Mouse (Mus musculus): ENCODE measurements around the gene Cstad. TPM values are rescaled to one million over a fixed set of nuclear protein-coding genes. Genes with fewer than 3 reads are reported as not detected.
A peak's percentile ranks its signal among the peaks of the same experiment; 100 is the strongest.

Cstad gene
- total RNA-seq, 1 experiment, result 0.54 TPM

DNA sequence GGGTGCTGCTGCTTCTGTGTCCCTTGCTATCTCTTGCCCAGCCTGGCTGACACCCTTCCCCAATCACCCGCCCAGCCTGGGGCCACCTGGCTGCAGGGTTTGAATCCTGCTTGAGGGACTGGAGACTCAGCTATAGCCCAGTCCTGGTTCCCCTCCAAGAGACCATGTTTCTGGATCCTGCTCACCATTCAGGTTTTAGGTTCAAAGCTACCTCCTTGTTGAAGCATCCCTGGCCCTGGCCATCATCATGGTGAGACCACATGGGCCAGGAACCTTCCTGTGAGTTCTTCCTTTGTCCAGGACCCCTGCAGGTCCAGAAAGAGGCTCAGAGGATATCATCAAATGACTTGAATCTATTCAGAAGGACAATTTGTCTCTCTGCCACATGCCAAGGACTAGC is 57.0 kb downstream of the Cstad start:
- H3K4me3 ChIP-seq (ENCODE audit: insufficient read depth in 1 of 2, low read depth in 1 of 2, low read length in 2 of 2, poor library complexity in 1 of 2, severe bottlenecking in 1 of 2), result no peak overlapping the region
- peaks cover 0 to 20% of the 10 kb centered on the region in 2 experiments; a peak in 3 of 4 replicates for H3K4me1 ChIP-seq (ENCODE audit: control insufficient read depth in 2 of 2, insufficient read depth in 2 of 2, low read length in 2 of 2, poor library complexity in 1 of 2)
- no peak overlapping the region for H3K9ac ChIP-seq (ENCODE audit: insufficient read depth, low read depth, low read length, poor library complexity, severe bottlenecking)
- in situ Hi-C loops (cut with MboI; ENCODE audit: low sequenced_read_pairs in 2 of 2, unreplicated experiment in 2 of 2), result no loop called here
- no peak overlapping the region for H3K27ac ChIP-seq (ENCODE audit: insufficient read depth, low read depth, low read length, poor library complexity, severe bottlenecking)
- no peak for DNase-seq (ENCODE audit: low read depth, low spot score)
- no peaks in the 10 kb centered on the region for H3K36me3 ChIP-seq (ENCODE audit: control insufficient read depth, insufficient read depth, low read length, poor library complexity, severe bottlenecking)
- TF ChIP-seq CHD2 (IDR thresholded peaks at IDR 0.05; ENCODE audit: low read depth, low read length), result no peak
- no peak for TF ChIP-seq HCFC1 (IDR thresholded peaks at IDR 0.05; ENCODE audit: borderline replicate concordance, insufficient read depth, low read length)
- no peak for TF ChIP-seq ZNF384 (IDR thresholded peaks at IDR 0.05; ENCODE audit: low read depth, low read length)
- no peak for TF ChIP-seq ZC3H11A (IDR thresholded peaks at IDR 0.05; ENCODE audit: borderline replicate concordance, low read depth, low read length)
- no peak for TF ChIP-seq MAFK (IDR thresholded peaks at IDR 0.05; ENCODE audit: insufficient read depth, low read depth, low read length)
- H3K9me3 ChIP-seq (ENCODE audit: control insufficient read depth, insufficient read depth, low read depth, low read length), result no peaks in the 10 kb centered on the region

DNA sequence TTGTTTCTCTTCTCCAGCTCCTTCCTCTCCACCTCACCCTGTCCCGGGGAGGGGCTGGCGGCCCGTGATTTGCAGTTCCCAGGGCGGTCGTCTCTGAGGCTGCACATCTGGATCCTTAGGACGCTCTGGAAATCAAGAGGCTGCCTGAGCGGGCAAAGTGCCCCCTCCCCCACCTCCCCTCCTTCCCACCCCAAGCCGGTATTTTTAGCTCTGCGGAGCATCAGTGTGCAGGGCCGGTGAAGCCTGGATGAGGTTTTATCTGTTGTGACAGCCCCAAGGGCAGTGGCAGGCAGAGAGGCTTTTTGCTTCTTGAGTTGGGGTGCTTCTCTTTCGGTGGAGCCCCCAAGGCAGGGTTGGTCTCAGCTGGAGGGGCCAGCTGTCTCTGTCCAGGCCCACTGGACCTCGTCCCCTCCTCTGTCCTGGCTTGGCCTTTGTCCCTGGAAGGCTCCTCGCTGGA is 57.8 kb downstream of the Cstad start:
- Histone ChIP-seq H3K4me3 (ENCODE audit: insufficient read depth in 1 of 2, low read depth in 1 of 2, low read length in 2 of 2, poor library complexity in 1 of 2, severe bottlenecking in 1 of 2) (0 out of 4 replicates have a peak overlapping the region, but pooled peaks of 1 of the 2 experiments have one; percentile 5), H3K4me1 (ENCODE audit: control insufficient read depth in 2 of 2, insufficient read depth in 2 of 2, low read length in 2 of 2, poor library complexity in 1 of 2) (peaks cover 6 to 21% of the 10 kb centered on the region in 2 experiments), H3K27ac (ENCODE audit: insufficient read depth, low read depth, low read length, poor library complexity, severe bottlenecking) (no peak overlapping the region), H3K9ac (ENCODE audit: insufficient read depth, low read depth, low read length, poor library complexity, severe bottlenecking) (0 out of 2 replicates have a peak overlapping the region, but pooled peaks have one; percentile 11), H3K36me3 (ENCODE audit: control insufficient read depth, insufficient read depth, low read length, poor library complexity, severe bottlenecking) (no peaks in the 10 kb centered on the region), H3K9me3 (ENCODE audit: control insufficient read depth, insufficient read depth, low read depth, low read length) (no peaks in the 10 kb centered on the region)
- in situ Hi-C loops (cut with MboI; ENCODE audit: low sequenced_read_pairs in 2 of 2, unreplicated experiment in 2 of 2), result no loop called here
- no peak for DNase-seq (ENCODE audit: low read depth, low spot score)
- TF ChIP-seq CHD2 (IDR thresholded peaks at IDR 0.05; ENCODE audit: low read depth, low read length), result no peak
- no peak for TF ChIP-seq MAFK (IDR thresholded peaks at IDR 0.05; ENCODE audit: insufficient read depth, low read depth, low read length)
- TF ChIP-seq HCFC1 (IDR thresholded peaks at IDR 0.05; ENCODE audit: borderline replicate concordance, insufficient read depth, low read length), result no peak
- TF ChIP-seq ZNF384 (IDR thresholded peaks at IDR 0.05; ENCODE audit: low read depth, low read length), result no peak
- TF ChIP-seq ZC3H11A (IDR thresholded peaks at IDR 0.05; ENCODE audit: borderline replicate concordance, low read depth, low read length), result no peak

DNA sequence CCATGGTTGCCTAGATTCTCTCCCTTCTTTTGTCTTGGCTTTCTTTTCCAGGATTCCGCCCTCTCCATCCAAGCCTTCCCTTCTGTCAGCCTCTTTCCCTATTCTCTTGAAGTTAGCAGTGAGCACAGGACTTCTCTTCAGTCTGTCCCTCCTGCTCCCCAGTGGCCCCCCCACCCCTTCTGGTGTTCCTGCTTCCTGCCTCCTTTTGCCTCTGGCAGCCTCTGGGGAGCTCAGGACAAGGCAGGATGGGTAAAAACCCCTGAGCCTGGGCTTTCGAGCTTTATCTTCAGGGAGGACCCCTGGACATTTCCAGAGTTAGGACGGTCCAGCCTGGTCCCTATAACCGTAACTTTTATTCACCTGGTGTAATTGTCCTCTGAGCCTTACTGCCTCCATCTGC is 58.2 kb downstream of the Cstad start:
- Histone ChIP-seq H3K4me1 (ENCODE audit: control insufficient read depth in 2 of 2, insufficient read depth in 2 of 2, low read length in 2 of 2, poor library complexity in 1 of 2) (peaks cover 6 to 21% of the 10 kb centered on the region in 2 experiments), H3K27ac (ENCODE audit: insufficient read depth, low read depth, low read length, poor library complexity, severe bottlenecking) (no peak overlapping the region), H3K9ac (ENCODE audit: insufficient read depth, low read depth, low read length, poor library complexity, severe bottlenecking) (no peak overlapping the region), H3K9me3 (ENCODE audit: control insufficient read depth, insufficient read depth, low read depth, low read length) (no peaks in the 10 kb centered on the region), H3K36me3 (ENCODE audit: control insufficient read depth, insufficient read depth, low read length, poor library complexity, severe bottlenecking) (no peaks in the 10 kb centered on the region), H3K4me3 (ENCODE audit: insufficient read depth in 1 of 2, low read depth in 1 of 2, low read length in 2 of 2, poor library complexity in 1 of 2, severe bottlenecking in 1 of 2) (0 out of 4 replicates have a peak overlapping the region, but pooled peaks of 1 of the 2 experiments have one; percentile 5)
- in situ Hi-C loops (cut with MboI; ENCODE audit: low sequenced_read_pairs in 2 of 2, unreplicated experiment in 2 of 2), result no loop called here
- no peak for TF ChIP-seq ZC3H11A (IDR thresholded peaks at IDR 0.05; ENCODE audit: borderline replicate concordance, low read depth, low read length)
- no peak for TF ChIP-seq HCFC1 (IDR thresholded peaks at IDR 0.05; ENCODE audit: borderline replicate concordance, insufficient read depth, low read length)
- no peak for TF ChIP-seq ZNF384 (IDR thresholded peaks at IDR 0.05; ENCODE audit: low read depth, low read length)
- no peak for TF ChIP-seq CHD2 (IDR thresholded peaks at IDR 0.05; ENCODE audit: low read depth, low read length)
- DNase-seq (ENCODE audit: low read depth, low spot score), result no peak

DNA sequence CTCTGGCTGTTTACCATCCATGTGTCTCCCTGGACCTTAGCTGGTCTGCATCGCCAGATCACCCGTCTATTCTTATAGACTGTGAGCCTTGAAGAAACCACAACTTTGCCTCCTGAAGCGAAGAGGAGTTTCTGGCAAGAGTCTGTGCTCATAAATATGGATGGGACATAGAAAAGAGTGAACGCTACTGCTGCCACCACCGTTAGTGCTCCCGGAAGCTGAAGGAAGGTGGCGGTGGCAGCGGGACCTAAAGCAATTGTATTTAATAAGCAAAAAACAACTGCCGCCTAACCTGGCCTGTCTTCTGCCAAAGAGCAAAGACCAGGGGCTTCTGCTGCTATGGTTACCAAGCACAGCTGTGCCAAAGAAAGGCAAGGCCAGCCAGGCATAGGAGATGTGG is 59.3 kb downstream of the Cstad start:
- Histone ChIP-seq H3K9me3 (ENCODE audit: control insufficient read depth, insufficient read depth, low read depth, low read length) (no peaks in the 10 kb centered on the region), H3K4me3 (ENCODE audit: insufficient read depth in 1 of 2, low read depth in 1 of 2, low read length in 2 of 2, poor library complexity in 1 of 2, severe bottlenecking in 1 of 2) (no peak overlapping the region), H3K36me3 (ENCODE audit: control insufficient read depth, insufficient read depth, low read length, poor library complexity, severe bottlenecking) (no peaks in the 10 kb centered on the region), H3K27ac (ENCODE audit: insufficient read depth, low read depth, low read length, poor library complexity, severe bottlenecking) (no peak overlapping the region), H3K9ac (ENCODE audit: insufficient read depth, low read depth, low read length, poor library complexity, severe bottlenecking) (no peak overlapping the region), H3K4me1 (ENCODE audit: control insufficient read depth in 2 of 2, insufficient read depth in 2 of 2, low read length in 2 of 2, poor library complexity in 1 of 2) (peaks cover 7 to 27% of the 10 kb centered on the region in 2 experiments)
- DNase-seq (ENCODE audit: low read depth, low spot score), result no peak
- TF ChIP-seq CHD2 (IDR thresholded peaks at IDR 0.05; ENCODE audit: low read depth, low read length), result no peak
- TF ChIP-seq MAFK (IDR thresholded peaks at IDR 0.05; ENCODE audit: insufficient read depth, low read depth, low read length), result no peak
- no peak for TF ChIP-seq ZC3H11A (IDR thresholded peaks at IDR 0.05; ENCODE audit: borderline replicate concordance, low read depth, low read length)
- no peak for TF ChIP-seq ZNF384 (IDR thresholded peaks at IDR 0.05; ENCODE audit: low read depth, low read length)
- no peak for TF ChIP-seq HCFC1 (IDR thresholded peaks at IDR 0.05; ENCODE audit: borderline replicate concordance, insufficient read depth, low read length)
- in situ Hi-C loops (cut with MboI; ENCODE audit: low sequenced_read_pairs in 2 of 2, unreplicated experiment in 2 of 2), result no loop called here

Measured in ES-E14 (cell line).